Mouse (Mus musculus): ENCODE measurements around the gene Lypd6b.

Gene Lypd6b

GRCm38 (mm10) chr2:49869044-49869443 is 81.6 kb downstream of the Lypd6b start:
- no peak for DNase-seq (ENCODE audit: low read depth)

- DNase-seq (ENCODE audit: low read depth): peak; percentile 22
Observed at GRCm38 (mm10) chr2:49869782-49870514, 82.5 kb downstream of the Lypd6b start.

GRCm38 (mm10) chr2:49871012-49871411 is 83.5 kb downstream of the Lypd6b start:
- no peak for DNase-seq (ENCODE audit: low read depth)

- DNase-seq (ENCODE audit: low read depth): no peak
Observed at GRCm38 (mm10) chr2:49880507-49880906, 93.0 kb downstream of the Lypd6b start.

GRCm38 (mm10) chr2:49881002-49881401 is 93.5 kb downstream of the Lypd6b start:
- DNase-seq (ENCODE audit: low read depth): no peak

- no peak for DNase-seq (ENCODE audit: low read depth)
Observed at GRCm38 (mm10) chr2:49882461-49882860, 95.0 kb downstream of the Lypd6b start.

- DNase-seq (ENCODE audit: low read depth): no peak
Observed at GRCm38 (mm10) chr2:49883990-49884389, 96.5 kb downstream of the Lypd6b start.

GRCm38 (mm10) chr2:49886209-49886608 is 98.7 kb downstream of the Lypd6b start:
- DNase-seq (ENCODE audit: low read depth): no peak

- no peak for DNase-seq (ENCODE audit: low read depth)
Observed at GRCm38 (mm10) chr2:49888346-49888745, 100.9 kb downstream of the Lypd6b start.

- DNase-seq (ENCODE audit: low read depth): no peak
Observed at GRCm38 (mm10) chr2:49890727-49891126, 103.2 kb downstream of the Lypd6b start.

GRCm38 (mm10) chr2:49909838-49910407 is 122.4 kb downstream of the Lypd6b start:
- no peak for DNase-seq (ENCODE audit: low read depth)

GRCm38 (mm10) chr2:49911296-49912034 is 124.0 kb downstream of the Lypd6b start:
- no peak for DNase-seq (ENCODE audit: low read depth)

GRCm38 (mm10) chr2:49912261-49912895 is 124.9 kb downstream of the Lypd6b start:
- DNase-seq (ENCODE audit: low read depth): no peak

- DNase-seq (ENCODE audit: low read depth): no peak
Observed at GRCm38 (mm10) chr2:49917489-49917888, 130.0 kb downstream of the Lypd6b start.

- no peak for DNase-seq (ENCODE audit: low read depth)
Observed at GRCm38 (mm10) chr2:49918132-49918531, 130.6 kb downstream of the Lypd6b start.

GRCm38 (mm10) chr2:49918692-49919091 is 131.2 kb downstream of the Lypd6b start:
- DNase-seq (ENCODE audit: low read depth): no peak

- no peak for DNase-seq (ENCODE audit: low read depth)
Observed at GRCm38 (mm10) chr2:49921948-49922347, 134.5 kb downstream of the Lypd6b start.

- DNase-seq (ENCODE audit: low read depth): no peak
Observed at GRCm38 (mm10) chr2:49922810-49923209, 135.3 kb downstream of the Lypd6b start.

- no peak for DNase-seq (ENCODE audit: low read depth)
Observed at GRCm38 (mm10) chr2:49926186-49926585, 138.7 kb downstream of the Lypd6b start.

- no peak for DNase-seq (ENCODE audit: low read depth)
Observed at GRCm38 (mm10) chr2:49927362-49927761, 139.9 kb downstream of the Lypd6b start.

GRCm38 (mm10) chr2:49929931-49930330 is 142.4 kb downstream of the Lypd6b start:
- DNase-seq (ENCODE audit: low read depth): no peak

GRCm38 (mm10) chr2:49937621-49938020 is 150.1 kb downstream of the Lypd6b start:
- DNase-seq (ENCODE audit: low read depth): no peak

GRCm38 (mm10) chr2:49938246-49938645 is 150.8 kb downstream of the Lypd6b start:
- DNase-seq (ENCODE audit: low read depth): no peak
